Mouse (Mus musculus) cerebral cortex, adult 2 months (tissue): Measurements from ENCODE around the gene Phb2.

Source experiments
- WGBS: fragments of 180-500 bp; shearing (Covaris S2); methylation state at CpG from one replicate; pipeline ENCODE4 v1.1.7; 2018; 5-methylcytosine and 5-hydroxymethylcytosine counted together

Gene Phb2

GRCm38 (mm10) chr6:124722876-124723473 lies 10.8 kb downstream of the Phb2 start:
- WGBS, result 85% methylated on average over 6 of the region's 6 CpGs

- 58% methylated on average over 8 of the region's 8 CpGs for WGBS
These were observed 11.4 kb downstream of the Phb2 start for GRCm38 (mm10) chr6:124723541-124723940.

GRCm38 (mm10) chr6:124724472-124724871 lies 12.3 kb downstream of the Phb2 start:
- 91% methylated on average over 10 of the region's 10 CpGs for WGBS

- 93% methylated on average over 10 of the region's 10 CpGs for WGBS
These were observed 16.5 kb downstream of the Phb2 start for GRCm38 (mm10) chr6:124728621-124729020.

- WGBS, result 82% methylated on average over 8 of the region's 8 CpGs
These were observed 17.9 kb downstream of the Phb2 start for GRCm38 (mm10) chr6:124729850-124730705.

- 90% methylated on average over 7 of the region's 7 CpGs for WGBS
These were observed 18.9 kb downstream of the Phb2 start for GRCm38 (mm10) chr6:124731038-124731437.

GRCm38 (mm10) chr6:124732476-124733370 lies 20.6 kb downstream of the Phb2 start:
- WGBS, result 76% methylated on average over 19 of the region's 19 CpGs

GRCm38 (mm10) chr6:124734417-124734816 lies 22.3 kb downstream of the Phb2 start:
- 94% methylated on average over 3 of the region's 3 CpGs for WGBS

- 67% methylated on average over 11 of the region's 11 CpGs for WGBS
These were observed 24.9 kb downstream of the Phb2 start for GRCm38 (mm10) chr6:124737040-124737439.

GRCm38 (mm10) chr6:124738511-124739023 lies 26.4 kb downstream of the Phb2 start, which contains the start of gene Ptpn6:
Gene Ptpn6, minus strand, starts transcription at chr6:124738714.
- WGBS, result 49% methylated on average over 15 of the region's 15 CpGs

GRCm38 (mm10) chr6:124739231-124739796 lies 27.2 kb downstream of the Phb2 start:
- 74% methylated on average over 10 of the region's 10 CpGs for WGBS

- under 1% methylated on average over 29 of the region's 29 CpGs for WGBS
These were observed 28.2 kb downstream of the Phb2 start for GRCm38 (mm10) chr6:124740211-124740887.

- WGBS, result under 1% methylated on average over 41 of the region's 41 CpGs
These were observed 29.0 kb downstream of the Phb2 start, which contains the start of gene Grcc10 for GRCm38 (mm10) chr6:124740888-124741761. Gene Grcc10, minus strand, starts transcription at chr6:124741374.

GRCm38 (mm10) chr6:124741842-124742241 lies 29.7 kb downstream of the Phb2 start:
- WGBS, result 68% methylated on average over 3 of the region's 3 CpGs

GRCm38 (mm10) chr6:124742839-124743514 lies 30.8 kb downstream of the Phb2 start:
- WGBS, result 89% methylated on average over 15 of the region's 15 CpGs

- 89% methylated on average over 8 of the region's 8 CpGs for WGBS
These were observed 31.5 kb downstream of the Phb2 start for GRCm38 (mm10) chr6:124743647-124744046.

GRCm38 (mm10) chr6:124744755-124745321 lies 32.7 kb downstream of the Phb2 start:
- WGBS, result 57% methylated on average over 26 of the region's 26 CpGs

- WGBS, result 2% methylated on average over 82 of the region's 85 CpGs
These were observed 33.6 kb downstream of the Phb2 start for GRCm38 (mm10) chr6:124745490-124746295.
